Mouse (Mus musculus): ENCODE measurements around the gene Tnfsf11.

DNA sequence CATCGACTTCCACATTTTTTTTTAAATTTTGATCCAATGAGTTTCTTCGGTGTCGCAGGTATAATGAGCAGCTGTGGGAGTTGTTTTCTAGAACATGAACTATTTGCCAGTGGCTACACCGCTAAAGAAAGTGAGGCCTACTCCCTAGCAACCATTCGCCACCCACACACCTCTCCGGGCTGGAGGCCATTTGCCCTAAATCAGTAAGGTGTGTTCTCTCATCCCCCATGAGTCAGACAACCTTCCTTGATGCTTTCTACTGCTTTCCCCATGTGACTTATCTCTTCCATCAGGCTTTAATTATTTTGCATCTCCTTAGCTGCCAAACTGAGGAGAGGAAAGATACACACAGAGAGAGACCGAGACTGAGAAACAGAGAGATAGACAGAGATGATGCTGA, 43.7 kb upstream of the Tnfsf11 start:
- TF ChIP-seq CTCF (IDR thresholded peaks at IDR 0.05; ENCODE audit: control insufficient read depth, insufficient read depth, low read length): no peak
- TF ChIP-seq POLR2A (IDR thresholded peaks at IDR 0.05; ENCODE audit: borderline replicate concordance, control insufficient read depth, low read depth, low read length): no peak
